Mouse (Mus musculus): ENCODE data around the gene Tfe3.
"Not testable (repeated sequence)": the region's sequence is repeated elsewhere in the genome, so short reads cannot be mapped to it uniquely, and the experiment has no call there.

Tfe3 gene

GRCm38 (mm10) chrX:7802157-7802556 is 39.8 kb downstream of the Tfe3 start:
- DNase-seq (ENCODE audit: low read depth, low spot score), result not testable (repeated sequence)

- DNase-seq (ENCODE audit: low read depth, low spot score), result not testable (repeated sequence)
Observed at GRCm38 (mm10) chrX:7815016-7815415, 52.7 kb downstream of the Tfe3 start.

GRCm38 (mm10) chrX:7821865-7822779 is 59.8 kb downstream of the Tfe3 start, which contains the start of gene Kcnd1:
TSS of gene Kcnd1 (plus strand) at chrX:7822289.
- DNase-seq (ENCODE audit: low read depth, low spot score), result peak; percentile 23
